Comparison of ENCODE assay signal across 16 mouse cellular contexts in the genomic region with DNA sequence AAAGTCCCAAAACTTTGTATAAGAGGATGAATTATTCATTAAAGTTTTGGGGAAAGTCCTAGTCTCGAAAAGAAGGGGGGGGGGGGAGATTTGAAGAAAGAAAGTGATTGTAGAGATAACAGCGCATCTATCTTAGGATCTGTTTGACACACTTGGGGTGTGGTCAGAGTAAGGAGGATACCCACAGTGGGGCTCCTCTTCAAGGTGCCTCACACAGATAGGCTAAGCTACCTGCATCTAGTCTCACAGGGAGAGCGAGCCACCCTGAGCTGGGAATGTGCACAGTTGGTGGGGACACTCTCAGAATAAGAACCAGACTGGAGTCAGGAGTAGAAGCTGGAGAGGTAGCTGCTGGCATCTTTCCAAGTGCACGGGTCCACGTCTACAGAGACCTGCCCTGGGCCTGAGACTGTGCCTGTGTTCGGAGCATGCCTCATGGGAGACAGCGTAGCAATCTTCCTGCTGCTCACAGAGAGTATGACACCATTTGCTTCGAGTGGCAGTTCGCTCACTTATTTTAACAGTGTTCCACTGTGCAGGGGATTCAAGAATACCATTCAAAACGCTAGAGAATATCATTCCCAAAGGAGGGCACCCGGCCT.
DNase-seq lines count a peak whose midpoint lies in the region; ATAC-seq and TF ChIP-seq lines count a peak whose summit lies in the region.
"Had no signal": no experiment of that assay in that cellular context is flagged by ENCODE, and none has a peak within 500 bp of the region (broad histone marks: within the 10 kb centered on the region; RNA-seq: fewer than 3 reads in every experiment).

No protein-coding gene starts in this region.

- peaks cover 13% of the 10 kb centered on the region; the same call in 1 of the 2 replicates for H3K4me1 ChIP-seq in forebrain, embryonic 14.5 days (ENCODE audit: control insufficient read depth, insufficient read depth, low read length)
- H3K4me1 ChIP-seq in forebrain, postnatal 0 days (ENCODE audit: insufficient read depth): no peaks in the 10 kb centered on the region
- H3K4me1 ChIP-seq in midbrain, embryonic 12.5 days: peaks cover 24% of the 10 kb centered on the region
- peaks cover 17% of the 10 kb centered on the region for H3K4me1 ChIP-seq in midbrain, embryonic 15.5 days
- H3K4me1 ChIP-seq in hindbrain, embryonic 12.5 days: peaks cover 15% of the 10 kb centered on the region
- H3K4me1 ChIP-seq in hindbrain, embryonic 16.5 days (ENCODE audit: control insufficient read depth, insufficient read depth, low read depth, low read length): peaks cover 12% of the 10 kb centered on the region; the same call in 1 of the 2 replicates

- 40% methylated on average over 11 of the region's 11 CpGs for WGBS in forebrain, embryonic 14.5 days
- WGBS in forebrain, postnatal 0 days: 34% methylated on average over 11 of the region's 11 CpGs
- 62% methylated on average over 11 of the region's 11 CpGs for WGBS in midbrain, embryonic 12.5 days
- 46% methylated on average over 11 of the region's 11 CpGs for WGBS in midbrain, embryonic 15.5 days
- 53% methylated on average over 11 of the region's 11 CpGs for WGBS in hindbrain, embryonic 12.5 days
- 33% methylated on average over 11 of the region's 11 CpGs for WGBS in hindbrain, embryonic 16.5 days

- no peaks in the 10 kb centered on the region for H3K36me3 ChIP-seq in forebrain, embryonic 14.5 days (ENCODE audit: control insufficient read depth, insufficient read depth, low read length)
- H3K36me3 ChIP-seq in forebrain, postnatal 0 days (ENCODE audit: insufficient read depth): no peaks in the 10 kb centered on the region
- no peaks in the 10 kb centered on the region for H3K36me3 ChIP-seq in midbrain, embryonic 12.5 days
- no peaks in the 10 kb centered on the region for H3K36me3 ChIP-seq in midbrain, embryonic 15.5 days (replicated peaks)
- no peaks in the 10 kb centered on the region for H3K36me3 ChIP-seq in hindbrain, embryonic 12.5 days
- H3K36me3 ChIP-seq in hindbrain, embryonic 16.5 days (ENCODE audit: control insufficient read depth, insufficient read depth, low read length): no peaks in the 10 kb centered on the region
- H3K36me3 ChIP-seq: embryonic facial prominence, embryonic 13.5 days had no signal

- peak; percentile 31 for DNase-seq in forebrain, embryonic 14.5 days (ENCODE audit: low spot score)
- DNase-seq in forebrain, postnatal 0 days: no peak
- no peak for DNase-seq in frontal cortex, postnatal 25 days (ENCODE audit: low spot score in 2 of 2)
- DNase-seq: cerebellum, adult 9-10 months; gastrocnemius, postnatal 25 days; kidney, adult 11 months; kidney, postnatal 10 days; right cerebral cortex, adult 18-20 months; thymus, postnatal 36 days had no signal

- no peak overlapping the region for H3K4me2 ChIP-seq in forebrain, embryonic 14.5 days (ENCODE audit: low read length)
- no peak overlapping the region for H3K4me2 ChIP-seq in forebrain, postnatal 0 days (ENCODE audit: low read depth)
- no peak overlapping the region for H3K4me2 ChIP-seq in midbrain, embryonic 12.5 days (replicated peaks)
- no peak overlapping the region for H3K4me2 ChIP-seq in midbrain, embryonic 15.5 days
- H3K4me2 ChIP-seq in hindbrain, embryonic 12.5 days (replicated peaks): no peak overlapping the region
- no peak overlapping the region for H3K4me2 ChIP-seq in hindbrain, embryonic 16.5 days (ENCODE audit: low read length)
- H3K4me2 ChIP-seq: embryonic facial prominence, embryonic 13.5 days had no signal

- no peak overlapping the region for H3K27ac ChIP-seq in forebrain, embryonic 14.5 days (ENCODE audit: low read depth, low read length)
- no peak overlapping the region for H3K27ac ChIP-seq in forebrain, postnatal 0 days (ENCODE audit: low read depth, low read length)
- 0 out of 2 replicates have a peak overlapping the region, but pooled peaks have one; percentile 20 for H3K27ac ChIP-seq in midbrain, embryonic 12.5 days (replicated peaks)
- H3K27ac ChIP-seq in midbrain, embryonic 15.5 days: no peak overlapping the region
- H3K27ac ChIP-seq in hindbrain, embryonic 12.5 days: peak overlapping the region; percentile 35; the same call in 1 of the 2 replicates
- H3K27ac ChIP-seq in hindbrain, embryonic 16.5 days (ENCODE audit: low read depth, low read length): no peak overlapping the region
- H3K27ac ChIP-seq: embryonic facial prominence, embryonic 13.5 days; liver, embryonic 14.5 days had no signal

- no peak overlapping the region for H3K4me3 ChIP-seq in forebrain, embryonic 14.5 days (ENCODE audit: low read depth, low read length)
- no peak overlapping the region for H3K4me3 ChIP-seq in forebrain, postnatal 0 days (ENCODE audit: low read depth, low read length)
- no peak overlapping the region for H3K4me3 ChIP-seq in midbrain, embryonic 12.5 days
- H3K4me3 ChIP-seq in midbrain, embryonic 15.5 days: no peak overlapping the region
- H3K4me3 ChIP-seq in hindbrain, embryonic 12.5 days: no peak overlapping the region
- H3K4me3 ChIP-seq in hindbrain, embryonic 16.5 days (ENCODE audit: low read length): no peak overlapping the region
- H3K4me3 ChIP-seq: embryonic facial prominence, embryonic 13.5 days; myocyte had no signal

- H3K27me3 ChIP-seq in forebrain, embryonic 14.5 days (replicated peaks; ENCODE audit: control insufficient read depth, insufficient read depth, low read length): no peaks in the 10 kb centered on the region
- H3K27me3 ChIP-seq in forebrain, postnatal 0 days (ENCODE audit: insufficient read depth, low read length): no peaks in the 10 kb centered on the region
- H3K27me3 ChIP-seq in midbrain, embryonic 12.5 days: no peaks in the 10 kb centered on the region
- H3K27me3 ChIP-seq in midbrain, embryonic 15.5 days (replicated peaks): no peaks in the 10 kb centered on the region
- H3K27me3 ChIP-seq in hindbrain, embryonic 12.5 days: no peaks in the 10 kb centered on the region
- no peaks in the 10 kb centered on the region for H3K27me3 ChIP-seq in hindbrain, embryonic 16.5 days (replicated peaks; ENCODE audit: control insufficient read depth, insufficient read depth, low read length)
- H3K27me3 ChIP-seq: embryonic facial prominence, embryonic 13.5 days had no signal

- H3K9me3 ChIP-seq in forebrain, embryonic 14.5 days (replicated peaks; ENCODE audit: control insufficient read depth, low read length): no peaks in the 10 kb centered on the region
- H3K9me3 ChIP-seq in forebrain, postnatal 0 days (ENCODE audit: low read length): no peaks in the 10 kb centered on the region
- H3K9me3 ChIP-seq in midbrain, embryonic 12.5 days: no peaks in the 10 kb centered on the region
- no peaks in the 10 kb centered on the region for H3K9me3 ChIP-seq in midbrain, embryonic 15.5 days
- H3K9me3 ChIP-seq in hindbrain, embryonic 12.5 days (replicated peaks): no peaks in the 10 kb centered on the region
- no peaks in the 10 kb centered on the region for H3K9me3 ChIP-seq in hindbrain, embryonic 16.5 days (ENCODE audit: control insufficient read depth, low read length)
- H3K9me3 ChIP-seq: embryonic facial prominence, embryonic 13.5 days had no signal

- no peak for ATAC-seq in forebrain, embryonic 14.5 days
- no peak for ATAC-seq in forebrain, postnatal 0 days
- peak; percentile 75 for ATAC-seq in midbrain, embryonic 12.5 days (ENCODE audit: low FRiP score, low read depth)
- ATAC-seq in midbrain, embryonic 15.5 days (replicated peaks): no peak
- ATAC-seq in hindbrain, embryonic 12.5 days (ENCODE audit: low FRiP score): peak; percentile 50; the same call in 1 of the 2 replicates
- peak; percentile 42; the same call in 1 of the 2 replicates for ATAC-seq in hindbrain, embryonic 16.5 days

- H3K9ac ChIP-seq in forebrain, embryonic 14.5 days (ENCODE audit: low read length): no peak overlapping the region
- no peak overlapping the region for H3K9ac ChIP-seq in forebrain, postnatal 0 days
- H3K9ac ChIP-seq in midbrain, embryonic 12.5 days (replicated peaks): no peak overlapping the region
- no peak overlapping the region for H3K9ac ChIP-seq in midbrain, embryonic 15.5 days
- no peak overlapping the region for H3K9ac ChIP-seq in hindbrain, embryonic 12.5 days
- H3K9ac ChIP-seq in hindbrain, embryonic 16.5 days (ENCODE audit: low read depth, low read length): no peak overlapping the region
- H3K9ac ChIP-seq: embryonic facial prominence, embryonic 13.5 days; liver, embryonic 14.5 days had no signal

- TF ChIP-seq CTCF in forebrain, postnatal 0 days (IDR thresholded peaks at IDR 0.05; ENCODE audit: low read depth): no peak

Comparison
In these comparisons a context has a peak if more than half of its experiments do, and no peak if none do; other contexts are left out.
1. ATAC-seq: peak in midbrain, embryonic 12.5 days (single experiment), hindbrain, embryonic 12.5 days (single experiment) and hindbrain, embryonic 16.5 days (single experiment); none in forebrain, embryonic 14.5 days (single experiment), forebrain, postnatal 0 days (single experiment) and midbrain, embryonic 15.5 days (single experiment).
2. H3K27ac ChIP-seq: peak in midbrain, embryonic 12.5 days (single experiment) and hindbrain, embryonic 12.5 days (single experiment); none in forebrain, embryonic 14.5 days (single experiment), forebrain, postnatal 0 days (single experiment), midbrain, embryonic 15.5 days (single experiment) and hindbrain, embryonic 16.5 days (single experiment).